In genomic region chr4:41645488-41645887, GRCm38 (mm10) we compare ENCODE assay signal across 10 mouse cellular contexts. TPM values are rescaled to one million over a fixed set of nuclear protein-coding genes. Genes with fewer than 3 reads are reported as not detected.
DNase-seq lines count a peak whose midpoint lies in the region; TF ChIP-seq lines count a peak whose summit lies in the region.
"Had no signal": no experiment of that assay in that cellular context is flagged by ENCODE, and none has a peak within 500 bp of the region (broad histone marks: within the 10 kb centered on the region; RNA-seq: fewer than 3 reads in every experiment).

No protein-coding gene starts in this region.

- peak; percentile 66 for DNase-seq in cerebellum, adult 9-10 months
- DNase-seq in cerebellum, adult 11 months = no peak
- DNase-seq in lung, adult 2 months = no peak
- DNase-seq in lung, adult 18-20 months = no peak
- DNase-seq in kidney, postnatal 14 days = peak; percentile 52
- peak; percentile 18 for DNase-seq in splenic B cell, adult 2 months (ENCODE audit: low read depth, low spot score)
- DNase-seq in urinary bladder, adult 2 months (ENCODE audit: low spot score) = no peak
- DNase-seq in heart, adult 11 months = no peak

- no peaks in the 10 kb centered on the region for H3K36me3 ChIP-seq in splenic B cell, adult 2 months (ENCODE audit: control insufficient read depth, insufficient read depth, low read length, poor library complexity, severe bottlenecking)
- H3K36me3 ChIP-seq: hindbrain, embryonic 15.5 days had no signal

- H3K4me3 ChIP-seq in lung, adult 2 months (replicated peaks; ENCODE audit: extremely low read depth, low read depth, low read length) = no peak overlapping the region
- H3K4me3 ChIP-seq: hindbrain, embryonic 15.5 days; megakaryocyte, embryonic 14.5 days had no signal

- peak; percentile 48 for TF ChIP-seq CTCF in lung, adult 2 months (IDR thresholded peaks at IDR 0.05; ENCODE audit: insufficient read depth, low read length)

- no peaks in the 10 kb centered on the region for H3K27me3 ChIP-seq in splenic B cell, adult 2 months (ENCODE audit: control insufficient read depth, insufficient read depth, low read length, poor library complexity, severe bottlenecking)
- H3K27me3 ChIP-seq: hindbrain, embryonic 15.5 days had no signal

- H3K4me1 ChIP-seq in lung, adult 2 months (ENCODE audit: control insufficient read depth, insufficient read depth, low read length) = no peaks in the 10 kb centered on the region

- WGBS in lung, adult 2 months = 5% methylated on average over 5 of the region's 5 CpGs

- TF ChIP-seq POLR2A in lung, adult 2 months (IDR thresholded peaks at IDR 0.05; ENCODE audit: borderline replicate concordance, extremely low read depth, low read depth, low read length) = no peak

RNA-seq across cellular contexts. Expression of gene Enho, which starts 5.4 kb away (rescaled TPM):
- 36.4 and 48.9 TPM in 2 replicates for polyA plus RNA-seq in lung, adult 2 months (2012; rRNA removed)
- polyA plus RNA-seq in urinary bladder, adult 2 months (2012; rRNA removed) = 165 and 187 TPM in 2 replicates

RNA-seq across cellular contexts. Expression of gene Cntfr, which starts 51.4 kb away (rescaled TPM):
- 10.5 and 14.0 TPM in 2 replicates for polyA plus RNA-seq in lung, adult 2 months (2012; rRNA removed)
- polyA plus RNA-seq in urinary bladder, adult 2 months (2012; rRNA removed) = 28.6 and 49.0 TPM in 2 replicates

RNA-seq across cellular contexts. Expression of gene Il11ra1, which starts 54.3 kb away (rescaled TPM):
- 107 and 109 TPM in 2 replicates for polyA plus RNA-seq in lung, adult 2 months (2012; rRNA removed)
- polyA plus RNA-seq in urinary bladder, adult 2 months (2012; rRNA removed) = 77.4 and 78.3 TPM in 2 replicates

Comparison
In these comparisons a context has a peak if more than half of its experiments do, and no peak if none do; other contexts are left out.
1. DNase-seq: peak in cerebellum, adult 9-10 months (single experiment), kidney, postnatal 14 days (single experiment) and splenic B cell, adult 2 months (single experiment); none in cerebellum, adult 11 months (single experiment), lung, adult 2 months (single experiment), lung, adult 18-20 months (0 of 2), urinary bladder, adult 2 months (single experiment) and heart, adult 11 months (single experiment).